Mouse (Mus musculus): ENCODE data around the gene Mlx.
A peak's percentile ranks its signal among the peaks of the same experiment; 100 is the strongest.

The Mlx gene

DNA sequence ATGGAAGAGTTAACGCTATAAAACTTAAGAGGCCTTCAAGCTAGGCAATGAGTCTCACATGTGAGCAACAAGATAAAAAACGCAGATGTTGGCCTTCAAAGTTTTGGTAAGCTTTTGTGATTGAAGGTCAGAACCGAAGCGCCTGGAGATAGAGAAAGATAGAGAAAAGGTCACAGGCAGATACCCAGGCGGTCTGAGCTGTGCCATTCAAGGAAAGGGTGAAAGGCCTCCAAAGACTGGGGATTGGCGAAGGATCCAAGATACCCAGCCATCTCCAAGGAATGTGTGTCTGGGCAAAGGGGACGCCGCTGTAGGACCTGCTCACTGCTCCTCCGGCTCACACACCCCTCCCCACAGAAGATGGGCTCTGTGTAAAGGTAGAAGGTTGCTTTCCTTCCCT is 22.1 kb upstream of the Mlx start:
- no peak for DNase-seq (ENCODE audit: low spot score)

DNA sequence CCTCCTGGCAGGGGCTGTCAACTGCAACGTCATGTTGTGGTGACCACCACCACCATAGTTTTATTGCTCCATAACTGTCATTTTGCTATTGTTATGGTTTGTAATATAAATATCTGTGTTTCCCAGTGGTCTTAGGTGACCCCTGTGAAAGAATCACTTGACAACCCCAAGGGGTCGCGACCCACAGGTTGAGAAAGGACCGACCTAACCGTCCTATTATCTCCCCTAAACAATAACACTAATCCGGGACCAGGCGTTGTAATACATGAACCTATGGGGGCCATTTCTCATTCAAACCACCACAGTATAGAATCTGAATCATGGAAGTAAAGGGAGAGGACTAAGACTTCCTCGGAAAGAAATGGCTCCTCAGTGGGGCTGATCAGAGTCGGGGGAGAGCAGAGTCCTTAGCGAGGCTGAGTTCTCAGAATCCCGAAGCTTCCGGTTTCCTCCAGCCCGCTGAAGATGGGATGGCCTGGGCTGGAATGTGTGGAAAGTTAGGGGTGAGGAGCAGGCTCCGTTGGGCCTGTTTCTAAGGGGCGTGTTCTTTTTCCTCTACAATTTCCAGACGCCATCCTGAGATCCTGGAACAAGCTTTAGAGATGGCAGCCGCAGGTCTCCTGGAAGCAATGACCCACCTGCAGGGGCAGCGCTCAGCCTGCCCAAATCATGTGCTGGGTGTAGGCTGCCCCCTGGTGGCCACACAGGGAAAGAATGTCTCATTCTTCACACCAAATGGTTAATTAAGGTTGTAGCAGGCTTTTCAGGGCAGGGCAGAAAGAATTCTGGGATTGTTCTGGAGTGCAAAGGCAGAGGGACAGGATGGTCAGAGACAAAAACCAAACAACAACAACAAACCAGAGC is 20.3 kb upstream of the Mlx start:
- peak; percentile 90 for DNase-seq (ENCODE audit: low spot score)

DNA sequence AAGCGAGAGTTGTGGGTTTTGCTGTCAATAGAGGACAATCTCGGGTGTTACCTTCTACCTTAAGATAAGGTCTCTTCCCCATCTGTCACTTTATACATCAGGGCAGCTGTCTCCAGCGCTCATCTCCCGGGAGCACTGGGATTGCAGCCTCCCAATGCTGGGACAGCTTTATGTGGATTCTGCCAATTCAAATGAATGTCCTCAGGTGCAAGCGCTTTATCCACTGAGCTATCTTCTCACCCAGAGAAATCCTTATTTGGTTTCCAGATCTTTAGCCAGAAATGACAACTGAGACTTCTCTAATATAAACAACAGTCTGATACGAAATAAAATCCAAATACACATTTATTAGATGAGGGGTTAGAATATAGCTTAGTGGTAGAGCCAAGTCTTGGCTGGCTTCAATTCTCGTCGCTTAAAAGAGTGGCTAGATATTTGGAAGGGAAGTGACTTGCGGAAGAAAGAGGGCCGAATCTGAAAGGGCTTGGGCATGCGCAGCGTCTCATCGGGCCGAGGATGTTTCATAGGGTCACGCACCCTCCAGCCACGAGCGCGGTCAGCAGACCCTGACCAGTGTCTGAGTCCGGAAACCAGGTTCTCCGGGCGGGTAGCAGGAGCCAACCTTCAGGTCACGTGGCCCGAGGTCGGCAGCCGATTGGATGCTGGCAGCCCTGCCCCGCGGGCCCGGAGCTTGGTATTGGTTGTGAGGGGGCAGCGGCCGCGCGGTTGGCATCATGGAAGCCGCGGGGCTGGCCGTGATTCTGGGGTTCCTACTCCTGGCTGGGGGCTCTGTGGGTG is 17.5 kb upstream of the Mlx start, which contains the start of gene Naglu:
TSS of gene Naglu (plus strand) at position 622 of the 798 bp plus-strand sequence.
- peak; percentile 97 for DNase-seq (ENCODE audit: low spot score)

DNA sequence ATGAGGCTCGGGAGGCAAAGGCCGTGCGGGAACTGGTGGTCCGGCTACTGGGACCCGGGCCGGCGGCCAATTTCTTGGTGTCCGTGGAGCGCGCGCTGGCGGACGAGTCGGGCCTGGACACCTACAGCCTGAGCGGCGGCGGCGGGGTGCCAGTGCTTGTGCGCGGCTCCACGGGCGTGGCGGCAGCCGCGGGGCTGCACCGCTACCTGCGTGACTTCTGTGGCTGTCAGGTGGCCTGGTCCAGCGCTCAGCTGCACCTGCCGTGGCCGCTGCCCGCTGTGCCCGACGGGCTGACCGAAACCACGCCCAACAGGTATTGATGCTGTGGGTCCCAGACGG is 16.9 kb upstream of the Mlx start:
- no peak for DNase-seq (ENCODE audit: low spot score)

DNA sequence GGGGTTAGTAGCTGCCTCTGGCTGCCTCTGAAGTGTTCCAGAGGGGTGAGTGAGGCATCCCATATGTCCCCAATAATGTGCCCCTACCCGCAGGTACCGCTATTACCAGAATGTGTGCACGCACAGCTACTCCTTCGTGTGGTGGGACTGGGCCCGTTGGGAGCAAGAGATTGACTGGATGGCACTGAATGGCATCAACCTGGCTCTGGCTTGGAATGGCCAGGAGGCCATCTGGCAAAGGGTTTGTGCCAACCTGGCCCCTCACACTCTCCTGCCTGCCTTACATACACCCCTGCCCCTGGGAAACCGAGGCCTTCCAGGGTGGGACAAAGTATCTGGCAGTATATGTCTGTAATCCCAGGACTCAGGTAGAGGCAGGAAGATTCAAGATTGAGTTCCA is 16.1 kb upstream of the Mlx start:
- no peak for DNase-seq (ENCODE audit: low spot score)

DNA sequence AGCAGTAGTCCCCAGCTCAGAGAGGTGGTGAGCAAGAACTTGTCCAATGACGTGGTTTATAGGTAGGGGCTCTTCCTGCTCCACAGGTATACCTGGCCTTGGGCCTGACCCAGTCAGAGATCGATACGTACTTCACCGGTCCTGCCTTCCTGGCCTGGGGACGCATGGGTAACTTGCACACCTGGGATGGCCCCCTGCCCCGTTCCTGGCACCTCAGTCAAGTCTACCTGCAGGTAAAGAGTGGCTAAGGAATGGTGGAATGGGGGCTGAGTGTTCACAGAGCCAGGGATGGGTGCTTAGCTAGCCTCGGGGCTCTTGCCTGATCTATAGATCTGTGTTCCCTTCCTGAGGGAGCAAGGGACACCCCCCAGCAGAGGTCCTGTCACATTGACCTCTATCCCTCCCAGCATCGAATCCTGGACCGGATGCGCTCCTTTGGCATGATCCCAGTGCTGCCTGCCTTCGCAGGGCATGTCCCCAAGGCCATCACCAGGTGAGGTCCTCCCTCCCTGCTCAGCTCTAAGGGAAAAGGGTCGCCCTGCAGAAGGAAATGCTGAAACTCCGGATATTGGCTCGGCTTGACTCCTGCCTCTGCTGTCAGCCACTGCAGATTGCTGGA is 15.2 kb upstream of the Mlx start:
- no peak for DNase-seq (ENCODE audit: low spot score)

DNA sequence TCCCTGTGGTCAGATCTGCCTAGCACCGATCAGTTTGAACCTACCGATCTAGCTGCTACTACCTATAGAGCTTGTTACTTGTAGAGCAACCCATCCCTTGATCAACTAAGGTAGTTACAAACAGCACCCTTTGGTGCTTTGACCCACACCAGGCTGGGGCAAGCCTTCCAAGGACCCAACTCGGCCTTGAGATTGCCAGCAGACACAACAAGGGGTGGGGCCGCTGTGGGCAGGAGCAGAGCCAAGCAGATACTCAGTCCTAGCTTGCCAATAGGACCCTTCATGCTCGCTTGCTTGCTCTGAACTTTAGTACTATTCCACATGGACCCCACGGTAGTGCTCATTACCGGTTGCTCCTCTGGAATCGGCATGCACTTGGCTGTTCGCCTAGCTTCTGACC is 9.0 kb upstream of the Mlx start, which contains the start of gene Hsd17b1:
TSS of gene Hsd17b1 (plus strand) at position 291 of the 400 bp plus-strand sequence.
- DNase-seq (ENCODE audit: low spot score): no peak

DNA sequence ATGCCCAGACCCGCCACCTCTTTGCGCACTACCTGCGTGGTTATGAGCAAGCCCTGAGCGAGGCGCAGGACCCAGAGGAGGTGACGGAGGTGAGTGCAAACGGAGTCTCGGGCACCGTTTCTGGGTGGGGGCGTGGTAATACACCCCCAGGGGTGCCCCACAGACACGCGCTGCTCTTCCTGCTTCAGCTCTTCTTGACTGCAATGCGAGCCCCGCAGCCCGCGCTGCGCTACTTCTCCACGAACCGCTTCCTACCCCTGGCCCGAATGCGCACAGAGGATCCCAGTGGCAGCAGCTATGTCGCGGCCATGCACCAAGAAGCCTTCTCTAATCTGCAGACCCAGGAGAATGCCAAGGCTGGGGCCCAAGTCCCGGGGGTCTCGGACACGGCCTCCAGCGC is 7.3 kb upstream of the Mlx start:
- DNase-seq (ENCODE audit: low spot score): no peak

DNA sequence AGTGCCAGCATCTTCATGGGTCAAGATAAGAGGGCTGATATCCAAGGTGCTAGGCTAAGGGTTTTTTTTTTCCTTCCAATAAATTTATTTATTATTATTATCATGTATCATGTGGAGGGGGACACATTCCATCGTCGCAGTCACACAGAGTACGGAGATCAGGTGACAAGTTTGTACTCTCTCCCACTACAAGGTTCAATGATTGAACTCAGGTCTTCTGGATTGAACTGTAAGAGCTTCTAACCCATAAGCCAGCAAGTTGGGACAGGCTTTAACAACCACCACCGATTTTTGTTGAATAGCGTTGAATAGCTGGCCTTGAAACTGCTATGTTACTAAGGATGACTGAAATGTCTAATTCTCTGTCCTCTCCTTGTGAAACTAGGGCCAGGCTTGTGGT is 6.7 kb upstream of the Mlx start:
- no peak for DNase-seq (ENCODE audit: low spot score)

DNA sequence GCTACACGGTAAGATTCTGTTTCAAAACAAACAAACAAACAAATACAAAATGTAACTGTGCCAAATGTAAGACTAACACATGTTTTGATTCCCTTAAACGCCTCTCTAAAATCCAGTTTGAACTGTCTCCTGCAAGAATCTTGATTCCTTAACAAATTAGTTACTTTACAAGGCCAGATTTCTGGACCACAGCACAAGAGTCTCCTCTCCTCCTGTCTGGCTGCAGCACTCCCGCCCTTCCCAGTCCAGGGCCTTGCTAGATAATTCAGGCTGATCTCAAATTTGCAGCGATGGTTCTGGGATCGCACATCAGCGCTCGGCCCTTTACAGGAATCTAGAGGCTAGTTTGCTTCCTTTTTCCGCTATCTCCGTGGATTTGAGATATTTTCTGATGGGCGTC is 5.4 kb upstream of the Mlx start:
- no peak for DNase-seq (ENCODE audit: low spot score)

DNA sequence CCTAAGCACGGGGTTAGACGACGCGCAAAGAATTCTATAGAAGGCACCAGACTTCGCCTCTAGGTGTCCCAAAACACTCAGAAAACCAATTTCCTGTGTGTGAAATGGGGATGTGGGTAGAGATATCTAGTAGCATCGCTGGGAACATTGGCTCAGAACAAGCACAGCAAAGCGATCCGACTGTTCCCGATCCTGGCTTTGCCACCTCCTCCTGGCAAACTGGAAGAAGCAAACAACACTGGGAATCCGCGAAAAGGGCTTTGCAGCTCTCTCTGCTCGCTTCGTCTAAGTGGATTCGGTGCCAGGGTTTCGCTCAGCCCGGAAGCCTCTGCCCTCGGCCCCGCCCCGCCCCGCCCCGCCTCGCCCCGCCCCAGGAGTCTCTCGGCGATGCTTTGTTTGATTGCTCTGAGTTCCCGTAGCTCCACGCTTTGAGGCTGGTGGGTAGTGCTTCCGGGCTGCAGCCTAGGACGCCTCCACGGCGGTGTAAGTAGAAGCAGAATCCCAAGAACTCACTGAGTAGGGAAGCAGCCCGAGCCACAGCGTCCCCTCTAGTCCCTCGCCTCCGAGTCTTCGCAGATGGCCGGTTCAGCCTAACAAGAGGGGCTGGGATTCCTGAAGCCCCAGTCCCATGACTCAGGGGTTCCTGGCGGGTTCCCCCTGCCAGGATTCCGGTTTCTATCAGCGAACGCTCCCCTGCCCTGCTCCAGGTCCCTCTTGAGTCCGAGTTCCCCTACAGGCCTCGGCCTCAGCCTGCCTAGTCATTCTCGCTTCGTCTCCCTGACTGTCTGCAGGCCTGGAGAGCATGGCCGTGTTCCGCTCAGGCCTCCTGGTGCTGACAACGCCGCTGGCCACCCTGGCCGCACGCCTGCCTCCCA is 4.6 kb upstream of the Mlx start, which contains the start of gene Coasy:
TSS of gene Coasy (plus strand) at position 358 of the 875 bp plus-strand sequence.
- DNase-seq (ENCODE audit: low spot score): peak; percentile 93

DNA sequence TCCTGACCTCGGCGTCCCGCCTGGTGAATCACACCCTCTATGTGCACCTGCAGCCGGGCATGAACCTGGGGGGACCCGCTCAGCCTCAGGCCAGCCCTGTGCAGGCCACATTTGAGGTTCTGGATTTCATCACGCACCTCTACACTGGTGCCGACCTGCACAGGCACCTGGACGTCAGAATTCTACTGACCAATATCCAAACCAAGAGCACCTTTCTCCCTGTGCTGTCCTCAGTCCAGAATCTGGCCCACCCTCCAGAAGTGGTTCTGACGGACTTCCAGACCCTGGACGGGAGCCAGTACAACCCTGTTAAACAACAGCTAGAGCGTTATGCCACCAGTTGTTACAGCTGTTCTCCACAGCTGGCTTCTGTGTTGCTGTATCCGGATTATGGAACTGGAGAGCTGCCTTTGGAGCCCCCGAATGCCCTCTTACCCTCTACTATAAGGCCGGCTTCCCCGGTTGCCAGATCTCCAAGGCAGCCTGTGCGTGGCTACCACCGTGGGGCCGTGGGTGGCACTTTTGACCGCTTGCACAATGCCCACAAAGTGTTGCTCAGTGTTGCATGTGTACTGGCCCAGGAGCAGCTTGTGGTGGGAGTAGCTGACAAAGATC is 3.9 kb upstream of the Mlx start:
- no peak for DNase-seq (ENCODE audit: low spot score)

DNA sequence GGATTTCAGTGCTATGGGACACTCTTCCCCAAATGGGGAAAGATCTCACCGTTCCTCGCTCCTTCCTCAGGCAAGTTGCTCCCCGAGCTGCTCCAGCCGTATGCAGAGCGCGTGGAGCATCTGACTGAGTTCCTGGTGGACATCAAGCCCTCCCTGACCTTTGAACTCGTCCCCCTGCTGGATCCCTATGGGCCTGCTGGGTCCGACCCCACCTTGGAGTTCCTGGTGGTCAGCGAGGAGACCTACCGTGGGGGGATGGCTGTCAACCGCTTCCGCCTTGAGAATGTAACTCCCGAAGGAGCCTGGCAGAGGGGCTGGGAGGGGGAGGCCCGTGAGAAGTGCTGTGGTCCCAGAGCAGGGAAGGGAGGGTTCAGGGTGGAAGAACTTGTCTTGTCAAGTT is 2.8 kb upstream of the Mlx start:
- no peak for DNase-seq (ENCODE audit: low spot score)

DNA sequence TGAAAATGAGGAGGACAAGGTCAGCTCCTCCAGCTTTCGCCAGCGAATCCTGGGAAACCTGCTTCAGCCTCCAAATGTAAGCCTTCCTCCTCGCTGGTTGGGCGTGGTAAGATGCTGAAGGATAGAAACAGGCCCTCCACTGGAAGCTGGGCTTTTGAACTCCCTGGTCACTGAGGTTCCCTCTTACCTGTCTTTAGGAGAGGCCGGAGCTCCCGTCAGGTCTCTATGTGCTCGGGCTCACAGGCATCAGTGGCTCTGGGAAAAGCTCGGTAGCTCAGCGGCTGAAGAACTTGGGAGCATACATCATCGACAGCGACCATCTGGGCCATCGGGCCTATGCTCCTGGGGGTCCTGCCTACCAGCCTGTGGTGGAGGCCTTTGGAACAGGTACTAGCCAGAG is 2.3 kb upstream of the Mlx start:
- no peak for DNase-seq (ENCODE audit: low spot score)

DNA sequence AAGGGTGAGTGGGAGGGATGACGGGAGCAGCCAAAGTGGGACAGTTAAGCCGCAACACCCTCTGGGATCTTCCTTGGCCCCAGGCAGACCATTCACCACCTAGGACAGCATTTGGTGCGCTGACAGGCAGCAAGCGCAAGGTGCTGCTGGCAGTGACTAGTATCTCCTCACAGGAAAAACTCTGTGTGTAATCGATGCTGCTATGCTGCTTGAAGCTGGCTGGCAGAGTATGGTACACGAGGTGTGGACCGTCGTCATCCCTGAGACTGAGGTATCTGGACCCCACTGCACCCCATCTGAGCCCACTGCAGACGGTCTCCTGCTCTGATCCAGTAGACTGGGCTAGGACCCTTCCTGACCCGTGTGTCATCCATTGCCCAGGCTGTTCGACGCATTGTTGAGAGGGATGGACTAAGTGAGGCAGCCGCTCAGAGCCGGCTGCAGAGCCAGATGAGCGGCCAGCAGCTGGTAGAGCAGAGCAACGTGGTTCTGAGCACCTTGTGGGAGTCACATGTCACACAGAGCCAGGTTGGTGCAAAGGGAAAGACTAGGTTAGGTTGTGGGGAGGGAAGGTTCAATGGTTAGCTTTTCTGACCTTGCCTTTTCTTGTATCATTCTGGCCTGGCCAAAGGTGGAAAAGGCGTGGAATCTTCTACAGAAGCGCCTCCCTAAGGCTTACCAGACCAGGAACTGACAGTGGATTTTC is 1.3 kb upstream of the Mlx start:
- no peak for DNase-seq (ENCODE audit: low spot score)

DNA sequence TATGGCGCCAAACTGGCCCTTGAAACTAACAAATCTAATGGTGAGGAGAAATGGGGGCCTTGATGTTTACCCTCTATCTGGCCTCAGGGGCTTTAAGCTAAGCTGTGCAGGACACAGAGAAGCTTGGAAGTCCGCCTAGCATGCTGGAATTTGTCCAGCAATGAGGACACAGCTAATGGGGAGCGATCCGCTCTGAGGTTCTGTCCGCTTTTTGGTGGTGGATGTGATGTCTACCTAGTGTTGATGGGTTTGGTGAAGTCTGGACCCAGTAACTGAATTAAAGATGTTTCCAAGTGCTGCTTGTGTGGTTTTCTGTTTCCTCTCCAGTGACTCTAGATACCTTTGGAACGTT is 778 bp upstream of the Mlx start:
- DNase-seq (ENCODE audit: low spot score): no peak

DNA sequence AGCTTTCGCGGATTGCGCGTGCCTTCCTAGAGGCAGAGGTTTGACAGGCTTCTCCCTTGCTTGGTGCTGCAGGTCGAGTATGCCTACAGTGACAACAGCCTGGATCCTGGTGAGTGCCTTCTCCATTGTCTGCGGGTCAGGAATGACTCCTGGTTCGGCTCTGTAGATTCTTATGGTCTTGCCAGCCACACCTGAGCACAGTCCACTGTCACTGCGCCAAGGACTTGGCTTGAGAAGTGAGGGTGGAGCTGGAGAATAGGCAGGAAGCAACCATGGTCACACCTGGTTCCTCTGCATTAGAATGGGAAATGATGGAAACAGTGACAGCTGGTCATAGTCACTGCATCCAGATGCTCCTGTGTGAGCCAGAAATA is 592 bp downstream of the Mlx start:
- no peak for DNase-seq (ENCODE audit: low spot score)

DNA sequence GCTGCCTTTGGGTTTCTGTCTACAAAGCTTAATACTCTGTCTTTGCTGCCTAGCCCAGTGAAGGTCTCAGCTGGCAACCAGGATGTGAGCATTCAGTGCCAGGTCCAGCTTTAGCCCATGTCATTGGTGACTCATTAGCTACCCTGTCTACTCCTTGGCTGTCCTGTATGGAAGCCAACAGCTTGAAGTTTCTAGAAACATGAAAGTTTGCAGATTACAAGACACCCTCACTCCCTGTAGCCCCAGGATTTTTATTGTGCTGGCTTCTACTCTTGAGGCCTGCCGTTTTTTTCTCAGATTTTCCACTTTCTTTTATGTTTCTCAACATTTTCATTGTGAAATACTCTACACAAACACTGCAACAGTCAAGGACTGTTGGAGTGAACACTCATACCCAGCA is 2.9 kb downstream of the Mlx start:
- no peak for DNase-seq (ENCODE audit: low spot score)

DNA sequence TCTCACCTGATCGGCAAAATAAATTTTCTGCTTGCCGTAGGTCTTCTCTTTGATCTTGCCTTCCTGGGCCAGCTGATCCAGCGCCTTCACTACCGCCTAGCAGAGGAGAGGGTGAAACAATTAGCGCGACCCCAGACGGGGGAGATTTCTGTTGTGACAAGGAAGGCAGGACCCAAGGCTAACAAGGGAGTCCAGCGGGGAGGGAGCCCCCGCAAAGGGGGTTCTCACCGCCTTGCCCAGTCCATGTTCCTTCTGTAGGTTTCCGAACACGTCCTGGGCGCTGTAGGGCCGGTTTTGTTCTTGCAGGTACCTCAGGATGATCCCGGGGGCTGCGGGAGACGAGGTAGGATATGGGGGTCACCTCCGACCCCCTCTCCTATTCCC is 7.8 kb downstream of the Mlx start:
- peak; percentile 28 for DNase-seq (ENCODE audit: low spot score)

DNA sequence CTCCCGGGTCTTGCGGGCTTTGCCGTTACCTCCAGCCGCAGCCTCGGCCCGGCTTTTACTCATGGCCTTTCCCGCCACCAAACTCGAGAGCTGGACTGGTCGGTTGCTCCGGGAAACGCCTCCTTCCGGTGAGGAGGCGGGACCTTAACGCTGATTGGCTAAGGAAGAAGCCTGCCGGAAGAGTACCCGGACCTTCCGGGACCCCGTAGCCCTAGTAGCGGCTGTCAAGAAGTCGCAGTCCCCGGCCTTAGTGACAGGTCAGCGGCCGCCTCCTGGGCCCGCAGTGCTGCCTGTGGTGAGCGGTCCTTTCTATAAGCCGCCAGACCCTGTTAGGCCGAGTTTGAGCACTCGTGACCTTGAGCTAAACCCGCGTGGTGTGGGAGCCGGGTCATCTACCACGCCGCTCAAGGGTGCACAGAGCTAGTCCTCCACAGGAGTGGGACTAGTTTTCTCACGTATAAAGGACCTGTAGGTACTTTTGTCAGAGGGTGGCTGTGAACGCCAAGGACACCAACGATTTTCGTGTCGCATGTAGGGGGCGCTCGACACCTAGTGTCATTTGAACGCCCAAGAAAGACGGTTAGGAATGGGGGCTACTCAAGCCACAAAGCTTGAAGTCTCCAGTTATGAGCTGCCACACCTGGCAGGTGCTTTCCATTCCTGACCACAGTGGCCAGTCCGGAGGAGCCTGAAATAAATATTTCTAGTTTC is 8.4 kb downstream of the Mlx start, which contains the start of gene Psmc3ip:
TSS of gene Psmc3ip (minus strand) at position 123 of the 711 bp plus-strand sequence.
- peak; percentile 98 for DNase-seq (ENCODE audit: low spot score)

Measured in embryo, embryonic 10 days (tissue).